Mouse (Mus musculus): ENCODE measurements at regions not wholly inside any gene's neighbourhood (a gene's known extent, or its start where the extent isn't known, plus 50 kb on each side); places are given as distances from the start of the nearest gene placed in this dataset.

GRCm38 (mm10) chr5:68813306-68813705 lies 528.2 kb downstream of the Kctd8 start:
- peak; percentile 32 to 34 for DNase-seq

GRCm38 (mm10) chr5:68810017-68810416 lies 531.5 kb downstream of the Kctd8 start:
- no peak for DNase-seq
